ENCODE assay signal across 8 mouse cellular contexts in genomic region chr1:54194183-54194953, GRCm38 (mm10). TPM values are rescaled to one million over a fixed set of nuclear protein-coding genes. Genes with fewer than 3 reads are reported as not detected.
DNase-seq lines count a peak whose midpoint lies in the region; ATAC-seq lines count a peak whose summit lies in the region.

No protein-coding gene starts in this region.

- peak overlapping the region; percentile 85 for H3K9ac ChIP-seq in forebrain, embryonic 12.5 days
- H3K9ac ChIP-seq in heart, embryonic 15.5 days = peak overlapping the region; percentile 85
- peak overlapping the region; percentile 29 for H3K9ac ChIP-seq in liver, embryonic 13.5 days
- H3K9ac ChIP-seq in neural tube, embryonic 15.5 days (replicated peaks) = peak overlapping the region; percentile 87

- under 1% methylated on average over 77 of the region's 104 CpGs for WGBS in forebrain, embryonic 12.5 days
- WGBS in heart, embryonic 15.5 days = under 1% methylated on average over 95 of the region's 104 CpGs
- WGBS in liver, embryonic 13.5 days (ENCODE audit: insufficient replicate concordance) = under 1% methylated on average over 73 of the region's 104 CpGs
- under 1% methylated on average over 66 of the region's 104 CpGs for WGBS in neural tube, embryonic 15.5 days

- DNase-seq in urinary bladder, adult 18-20 months (ENCODE audit: low spot score in 2 of 2) = peak; percentile 3 to 46
- no peak for DNase-seq in urinary bladder, postnatal 10 days (ENCODE audit: low spot score)
- DNase-seq in kidney, postnatal 4 days = peak; percentile 54 to 70
- DNase-seq in liver, embryonic 13.5 days = no peak
- peak; percentile 28 for DNase-seq in urinary bladder, adult 2 months (ENCODE audit: low spot score)

- peaks cover 4% of the 10 kb centered on the region; the same call in 1 of the 2 replicates for H3K4me1 ChIP-seq in forebrain, embryonic 12.5 days
- H3K4me1 ChIP-seq in heart, embryonic 15.5 days (replicated peaks) = peaks cover 6% of the 10 kb centered on the region
- H3K4me1 ChIP-seq in liver, embryonic 13.5 days (replicated peaks) = no peaks in the 10 kb centered on the region
- H3K4me1 ChIP-seq in neural tube, embryonic 15.5 days = peaks cover 9% of the 10 kb centered on the region

- no peaks in the 10 kb centered on the region for H3K9me3 ChIP-seq in forebrain, embryonic 12.5 days
- no peaks in the 10 kb centered on the region for H3K9me3 ChIP-seq in heart, embryonic 15.5 days (replicated peaks)
- H3K9me3 ChIP-seq in liver, embryonic 13.5 days (replicated peaks) = no peaks in the 10 kb centered on the region
- H3K9me3 ChIP-seq in neural tube, embryonic 15.5 days (replicated peaks) = no peaks in the 10 kb centered on the region

- peak overlapping the region; percentile 73 for H3K4me2 ChIP-seq in forebrain, embryonic 12.5 days
- H3K4me2 ChIP-seq in heart, embryonic 15.5 days = peak overlapping the region; percentile 82
- H3K4me2 ChIP-seq in liver, embryonic 13.5 days = peak overlapping the region; percentile 69
- H3K4me2 ChIP-seq in neural tube, embryonic 15.5 days = peak overlapping the region; percentile 69

- H3K27me3 ChIP-seq in forebrain, embryonic 12.5 days = peaks cover 16% of the 10 kb centered on the region
- H3K27me3 ChIP-seq in heart, embryonic 15.5 days = no peaks in the 10 kb centered on the region; the same call in 1 of the 2 replicates
- H3K27me3 ChIP-seq in liver, embryonic 13.5 days = peaks cover 53% of the 10 kb centered on the region
- H3K27me3 ChIP-seq in neural tube, embryonic 15.5 days (replicated peaks) = no peaks in the 10 kb centered on the region

- ATAC-seq in forebrain, embryonic 12.5 days (ENCODE audit: low FRiP score) = peak; percentile 87
- peak; percentile 67 for ATAC-seq in heart, embryonic 15.5 days (replicated peaks; ENCODE audit: insufficient number of reproducible peaks, insufficient read depth, low FRiP score, low read depth)
- ATAC-seq in liver, embryonic 13.5 days (ENCODE audit: low read depth) = no peak
- peak; percentile 94 for ATAC-seq in neural tube, embryonic 15.5 days (ENCODE audit: low FRiP score)

- H3K36me3 ChIP-seq in forebrain, embryonic 12.5 days (replicated peaks) = no peaks in the 10 kb centered on the region
- no peaks in the 10 kb centered on the region for H3K36me3 ChIP-seq in heart, embryonic 15.5 days
- no peaks in the 10 kb centered on the region for H3K36me3 ChIP-seq in liver, embryonic 13.5 days
- no peaks in the 10 kb centered on the region for H3K36me3 ChIP-seq in neural tube, embryonic 15.5 days

- H3K4me3 ChIP-seq in forebrain, embryonic 12.5 days (replicated peaks) = peak overlapping the region; percentile 78
- peak overlapping the region; percentile 95 for H3K4me3 ChIP-seq in heart, embryonic 15.5 days
- H3K4me3 ChIP-seq in liver, embryonic 13.5 days (replicated peaks) = peak overlapping the region; percentile 60
- H3K4me3 ChIP-seq in neural tube, embryonic 15.5 days (replicated peaks) = peak overlapping the region; percentile 94

- peak overlapping the region; percentile 87 for H3K27ac ChIP-seq in forebrain, embryonic 12.5 days
- H3K27ac ChIP-seq in heart, embryonic 15.5 days = peak overlapping the region; percentile 82
- no peak overlapping the region for H3K27ac ChIP-seq in liver, embryonic 13.5 days
- peak overlapping the region; percentile 97 for H3K27ac ChIP-seq in neural tube, embryonic 15.5 days (replicated peaks)

RNA-seq across cellular contexts. Expression of gene Hecw2, which starts 0.6 kb away (rescaled TPM):
- polyA plus RNA-seq in forebrain, embryonic 12.5 days (2016; fragmentation: Nextera tagmentation; extraction: Ambion mirVana) = 3.3 and 4.0 TPM in 2 replicates
- polyA plus RNA-seq in heart, embryonic 15.5 days (2015; fragmentation: Nextera tagmentation; extraction: Ambion mirVana) = 4.5 and 5.2 TPM in 2 replicates
- polyA plus RNA-seq in liver, embryonic 13.5 days (2015; fragmentation: Nextera tagmentation; extraction: Ambion mirVana) = 0.45 and 0.46 TPM in 2 replicates
- polyA plus RNA-seq in neural tube, embryonic 15.5 days (2015; fragmentation: Nextera tagmentation; extraction: Ambion mirVana) = 6.9 and 8.4 TPM in 2 replicates
- polyA plus RNA-seq in urinary bladder, adult 2 months (2012; rRNA removed) = 0.76 and 0.83 TPM in 2 replicates

RNA-seq across cellular contexts. Expression of gene Ccdc150, which starts 56.1 kb away (rescaled TPM):
- 0.36 and 0.49 TPM in 2 replicates for polyA plus RNA-seq in forebrain, embryonic 12.5 days (2016; fragmentation: Nextera tagmentation; extraction: Ambion mirVana)
- polyA plus RNA-seq in heart, embryonic 15.5 days (2015; fragmentation: Nextera tagmentation; extraction: Ambion mirVana) = 0.29 and 0.39 TPM in 2 replicates
- 0.23 and 0.29 TPM in 2 replicates for polyA plus RNA-seq in liver, embryonic 13.5 days (2015; fragmentation: Nextera tagmentation; extraction: Ambion mirVana)
- 0.14 and 0.34 TPM in 2 replicates for polyA plus RNA-seq in neural tube, embryonic 15.5 days (2015; fragmentation: Nextera tagmentation; extraction: Ambion mirVana)
- 0.15 TPM in 2 replicates for polyA plus RNA-seq in urinary bladder, adult 2 months (2012; rRNA removed)

Comparison
In these comparisons a context has a peak if more than half of its experiments do, and no peak if none do; other contexts are left out.
1. DNase-seq: peak in urinary bladder, adult 18-20 months (2 of 2), kidney, postnatal 4 days (2 of 2) and urinary bladder, adult 2 months (single experiment); none in urinary bladder, postnatal 10 days (single experiment) and liver, embryonic 13.5 days (single experiment).
2. H3K9ac ChIP-seq: peak in every context shown above with its lines; median percentile 87 in neural tube, embryonic 15.5 days; 85 in forebrain, embryonic 12.5 days; 85 in heart, embryonic 15.5 days; 29 in liver, embryonic 13.5 days.
3. Peak in every context shown above with its lines, with median percentiles within 50 percentile points of each other: H3K4me2 ChIP-seq and H3K4me3 ChIP-seq.